Mouse (Mus musculus) neural tube, embryonic 13.5 days (tissue): ENCODE measurements at regions not wholly inside any gene's neighbourhood (a gene's known extent, or its start where the extent isn't known, plus 50 kb on each side); places are given as distances from the start of the nearest gene placed in this dataset.

Experiments
- ATAC-seq: fragments of 200-750 bp; cut with Nextera tagmentation; 2 replicates; pipeline ENCODE4 v1.8.0; 2017; ENCODE audit warnings: low read depth, mild to moderate bottlenecking, moderate TSS enrichment, moderate library complexity
- H3K27ac ChIP-seq: fragments of 300-500 bp; sonication (generic); replicated peaks from 2 replicates; pipeline ENCODE4 v1.5.1; 2015; ENCODE audit warnings: moderate library complexity, mild to moderate bottlenecking, inconsistent platforms
- H3K27me3 ChIP-seq: fragments of 300-500 bp; sonication (generic); 2 replicates; pipeline ENCODE4 v1.6.1; 2015; ENCODE audit warnings: mild to moderate bottlenecking, inconsistent platforms
- H3K36me3 ChIP-seq: fragments of 300-500 bp; sonication (generic); 2 replicates; pipeline ENCODE4 v1.6.1; 2015; ENCODE audit warnings: mild to moderate bottlenecking, inconsistent platforms
- H3K4me1 ChIP-seq: fragments of 300-500 bp; sonication (generic); replicated peaks from 2 replicates; pipeline ENCODE4 v1.6.1; 2015; ENCODE audit warnings: inconsistent platforms
- H3K4me2 ChIP-seq: fragments of 300-500 bp; sonication (generic); 2 replicates; pipeline ENCODE4 v1.6.1; 2015; ENCODE audit warnings: inconsistent platforms, mild to moderate bottlenecking, moderate library complexity
- H3K4me3 ChIP-seq: fragments of 300-500 bp; sonication (generic); 2 replicates; pipeline ENCODE4 v1.5.1; 2015; ENCODE audit warnings: mild to moderate bottlenecking, inconsistent platforms
- H3K9ac ChIP-seq: fragments of 300-500 bp; sonication (generic); 2 replicates; pipeline ENCODE4 v1.6.1; 2015; ENCODE audit warnings: moderate library complexity, mild to moderate bottlenecking, inconsistent platforms
- H3K9me3 ChIP-seq: fragments of 300-500 bp; sonication (generic); 2 replicates; pipeline ENCODE4 v1.6.1; 2016; ENCODE audit warnings: inconsistent platforms
- WGBS: fragments of 180-500 bp; shearing (Covaris S2); methylation state at CpG from one replicate; pipeline ENCODE4 v1.1.7; 2015; 5-methylcytosine and 5-hydroxymethylcytosine counted together

GRCm38 (mm10) chr8:26345078-26345477 lies 225.7 kb downstream of the Gm45692 start:
- H3K36me3 ChIP-seq: no peaks in the 10 kb centered on the region
- WGBS: 26% methylated on average over 6 of the region's 6 CpGs
- H3K4me3 ChIP-seq: no peak overlapping the region
- H3K4me2 ChIP-seq: no peak overlapping the region
- H3K4me1 ChIP-seq: no peaks in the 10 kb centered on the region
- H3K9me3 ChIP-seq: no peaks in the 10 kb centered on the region
- H3K9ac ChIP-seq: no peak overlapping the region
- ATAC-seq: 0 out of 2 replicates have a peak, but pooled peaks have one; percentile 53
- H3K27me3 ChIP-seq: peaks cover 13% of the 10 kb centered on the region; the same call in 1 of the 2 replicates
- no peak overlapping the region for H3K27ac ChIP-seq

- no peaks in the 10 kb centered on the region for H3K9me3 ChIP-seq
- ATAC-seq: no peak
- H3K4me2 ChIP-seq: no peak overlapping the region
- H3K27ac ChIP-seq: no peak overlapping the region
- 84% methylated on average over 7 of the region's 7 CpGs for WGBS
- no peaks in the 10 kb centered on the region for H3K36me3 ChIP-seq
- H3K27me3 ChIP-seq: peaks cover 12% of the 10 kb centered on the region; the same call in 1 of the 2 replicates
- no peak overlapping the region for H3K9ac ChIP-seq
- peaks cover 19% of the 10 kb centered on the region for H3K4me1 ChIP-seq
- no peak overlapping the region for H3K4me3 ChIP-seq
These were observed 229.9 kb downstream of the Gm45692 start for GRCm38 (mm10) chr8:26349231-26349630.

- Histone ChIP-seq H3K27ac (no peak overlapping the region), H3K9me3 (no peaks in the 10 kb centered on the region), H3K4me1 (peaks cover 25% of the 10 kb centered on the region), H3K4me3 (no peak overlapping the region), H3K4me2 (no peak overlapping the region), H3K9ac (no peak overlapping the region), H3K36me3 (no peaks in the 10 kb centered on the region), H3K27me3 (peaks cover 12% of the 10 kb centered on the region; the same call in 1 of the 2 replicates)
- ATAC-seq: no peak
- WGBS: 87% methylated on average over 3 of the region's 3 CpGs
These were observed 230.5 kb downstream of the Gm45692 start for GRCm38 (mm10) chr8:26349854-26350253.

GRCm38 (mm10) chr8:26350616-26351015 lies 231.3 kb downstream of the Gm45692 start:
- H3K9me3 ChIP-seq: no peaks in the 10 kb centered on the region
- 75% methylated on average over 4 of the region's 4 CpGs for WGBS
- no peak overlapping the region for H3K4me2 ChIP-seq
- H3K4me1 ChIP-seq: peaks cover 26% of the 10 kb centered on the region
- no peak for ATAC-seq
- no peaks in the 10 kb centered on the region for H3K36me3 ChIP-seq
- H3K4me3 ChIP-seq: no peak overlapping the region
- H3K9ac ChIP-seq: no peak overlapping the region
- no peak overlapping the region for H3K27ac ChIP-seq
- peaks cover 12% of the 10 kb centered on the region; the same call in 1 of the 2 replicates for H3K27me3 ChIP-seq

GRCm38 (mm10) chr8:26351643-26352540 lies 232.6 kb downstream of the Gm45692 start:
- H3K4me3 ChIP-seq: peak overlapping the region; percentile 26

GRCm38 (mm10) chr8:26352541-26353010 lies 233.2 kb downstream of the Gm45692 start:
- peak; percentile 52 for ATAC-seq
- H3K4me2 ChIP-seq: peak overlapping the region; percentile 54
- WGBS: 32% methylated on average over 9 of the region's 9 CpGs
- peaks cover 12% of the 10 kb centered on the region; the same call in 1 of the 2 replicates for H3K27me3 ChIP-seq
- H3K4me3 ChIP-seq: peak overlapping the region; percentile 26
- H3K27ac ChIP-seq: peak overlapping the region; percentile 78
- no peaks in the 10 kb centered on the region for H3K9me3 ChIP-seq
- no peaks in the 10 kb centered on the region for H3K36me3 ChIP-seq
- H3K4me1 ChIP-seq: peaks cover 26% of the 10 kb centered on the region
- 0 out of 2 replicates have a peak overlapping the region, but pooled peaks have one; percentile 48 for H3K9ac ChIP-seq

More at GRCm38 (mm10) chr8:26351643-26352540, 232.6 kb downstream of the Gm45692 start:
- Histone ChIP-seq H3K27me3 (peaks cover 16% of the 10 kb centered on the region; the same call in 1 of the 2 replicates), H3K4me1 (peaks cover 26% of the 10 kb centered on the region), H3K9me3 (no peaks in the 10 kb centered on the region), H3K36me3 (no peaks in the 10 kb centered on the region), H3K4me2 (peak overlapping the region; percentile 54), H3K27ac (peak overlapping the region; percentile 78), H3K9ac (peak overlapping the region; percentile 48)
- ATAC-seq: peak; percentile 78
- 21% methylated on average over 21 of the region's 21 CpGs for WGBS

GRCm38 (mm10) chr8:26353476-26353875 lies 234.1 kb downstream of the Gm45692 start:
- H3K4me3 ChIP-seq: no peak overlapping the region
- peaks cover 4% of the 10 kb centered on the region; the same call in 1 of the 2 replicates for H3K27me3 ChIP-seq
- H3K36me3 ChIP-seq: no peaks in the 10 kb centered on the region
- H3K9ac ChIP-seq: no peak overlapping the region
- ATAC-seq: no peak
- H3K27ac ChIP-seq: no peak overlapping the region
- WGBS: 75% methylated on average over 3 of the region's 3 CpGs
- H3K4me2 ChIP-seq: no peak overlapping the region
- H3K9me3 ChIP-seq: no peaks in the 10 kb centered on the region
- H3K4me1 ChIP-seq: peaks cover 26% of the 10 kb centered on the region

- WGBS: 18% methylated on average over 4 of the region's 4 CpGs
- Histone ChIP-seq H3K4me2 (no peak overlapping the region), H3K4me1 (peaks cover 26% of the 10 kb centered on the region), H3K9ac (no peak overlapping the region), H3K9me3 (no peaks in the 10 kb centered on the region), H3K27ac (no peak overlapping the region), H3K36me3 (no peaks in the 10 kb centered on the region), H3K4me3 (no peak overlapping the region), H3K27me3 (peaks cover 4% of the 10 kb centered on the region; the same call in 1 of the 2 replicates)
- no peak for ATAC-seq
These were observed 235.2 kb downstream of the Gm45692 start for GRCm38 (mm10) chr8:26354516-26354915.

GRCm38 (mm10) chr8:26356801-26357200 lies 237.5 kb downstream of the Gm45692 start:
- ATAC-seq: no peak
- Histone ChIP-seq H3K9me3 (no peaks in the 10 kb centered on the region), H3K27me3 (peaks cover 4% of the 10 kb centered on the region; the same call in 1 of the 2 replicates), H3K9ac (no peak overlapping the region), H3K27ac (no peak overlapping the region), H3K36me3 (no peaks in the 10 kb centered on the region), H3K4me1 (peaks cover 22% of the 10 kb centered on the region), H3K4me3 (no peak overlapping the region), H3K4me2 (no peak overlapping the region)
- WGBS: 90% methylated on average over 8 of the region's 8 CpGs

- peaks cover 10% of the 10 kb centered on the region for H3K4me1 ChIP-seq
- no peak for ATAC-seq
- H3K9me3 ChIP-seq: no peaks in the 10 kb centered on the region
- no peak overlapping the region for H3K27ac ChIP-seq
- no peaks in the 10 kb centered on the region for H3K36me3 ChIP-seq
- H3K27me3 ChIP-seq: peaks cover 6% of the 10 kb centered on the region; the same call in 1 of the 2 replicates
- H3K4me2 ChIP-seq: no peak overlapping the region
- no peak overlapping the region for H3K4me3 ChIP-seq
- WGBS: 66% methylated on average over 13 of the region's 13 CpGs
- H3K9ac ChIP-seq: no peak overlapping the region
These were observed 239.4 kb downstream of the Gm45692 start for GRCm38 (mm10) chr8:26358711-26359136.

- no peaks in the 10 kb centered on the region for H3K36me3 ChIP-seq
These were observed 243.0 kb downstream of the Gm45692 start for GRCm38 (mm10) chr8:26362366-26362765.

GRCm38 (mm10) chr8:26363616-26364015 lies 244.3 kb downstream of the Gm45692 start:
- Histone ChIP-seq H3K4me2 (no peak overlapping the region), H3K9ac (no peak overlapping the region), H3K27ac (no peak overlapping the region), H3K27me3 (0 out of 2 replicates have a peak, but pooled peaks cover 3% of the 10 kb centered on the region), H3K4me3 (no peak overlapping the region), H3K36me3 (no peaks in the 10 kb centered on the region), H3K9me3 (no peaks in the 10 kb centered on the region), H3K4me1 (no peaks in the 10 kb centered on the region)
- 87% methylated on average over 4 of the region's 4 CpGs for WGBS
- no peak for ATAC-seq

More at GRCm38 (mm10) chr8:26362366-26362765, 243.0 kb downstream of the Gm45692 start:
- H3K27me3 ChIP-seq: 0 out of 2 replicates have a peak, but pooled peaks cover 3% of the 10 kb centered on the region
- H3K4me3 ChIP-seq: no peak overlapping the region
- H3K4me2 ChIP-seq: no peak overlapping the region
- no peak overlapping the region for H3K9ac ChIP-seq
- 92% methylated on average over 5 of the region's 5 CpGs for WGBS
- no peaks in the 10 kb centered on the region for H3K9me3 ChIP-seq
- no peak for ATAC-seq
- no peak overlapping the region for H3K27ac ChIP-seq
- H3K4me1 ChIP-seq: no peaks in the 10 kb centered on the region
